Mouse (Mus musculus) liver, embryonic 16.5 days (tissue): Measurements from ENCODE around the gene Acoxl. TPM values are rescaled to one million over a fixed set of nuclear protein-coding genes. Genes with fewer than 3 reads are reported as not detected.

Source experiments
- ATAC-seq: fragments of 200-750 bp; cut with Nextera tagmentation; 2 replicates; pipeline ENCODE4 v1.8.0; 2017; ENCODE audit warnings: low read depth, mild to moderate bottlenecking, moderate number of reproducible peaks, moderate library complexity
- H3K27ac ChIP-seq: fragments of 300-500 bp; sonication (generic); 2 replicates; pipeline ENCODE4 v1.5.1; 2014; ENCODE audit warnings: mild to moderate bottlenecking, low read length
- H3K27me3 ChIP-seq: fragments of 300-500 bp; sonication (generic); 2 replicates; pipeline ENCODE4 v1.6.1; 2014; ENCODE audit warnings: low read depth, low read length, mixed read lengths; ENCODE audit not compliant: control insufficient read depth, insufficient read depth
- H3K36me3 ChIP-seq: fragments of 300-500 bp; sonication (generic); 2 replicates; pipeline ENCODE4 v1.6.1; 2014; ENCODE audit warnings: mild to moderate bottlenecking; ENCODE audit not compliant: control insufficient read depth, insufficient read depth
- H3K4me1 ChIP-seq: fragments of 300-500 bp; sonication (generic); 2 replicates; pipeline ENCODE4 v1.6.1; 2014; ENCODE audit warnings: low read depth, low read length, mixed read lengths; ENCODE audit not compliant: control insufficient read depth
- H3K4me2 ChIP-seq: fragments of 300-500 bp; sonication (generic); 2 replicates; pipeline ENCODE4 v1.6.1; 2014; ENCODE audit warnings: low read depth, low read length, mixed read lengths
- H3K4me3 ChIP-seq: fragments of 300-500 bp; sonication (generic); 2 replicates; pipeline ENCODE4 v1.5.1; 2014; ENCODE audit warnings: low read depth, mild to moderate bottlenecking, low read length
- H3K9ac ChIP-seq: fragments of 300-500 bp; sonication (generic); 2 replicates; pipeline ENCODE4 v1.6.1; 2014; ENCODE audit warnings: low read depth, low read length
- H3K9me3 ChIP-seq: fragments of 300-500 bp; sonication (generic); replicated peaks from 2 replicates; pipeline ENCODE4 v1.6.1; 2016; ENCODE audit warnings: low read length; ENCODE audit not compliant: control insufficient read depth
- WGBS: fragments of 180-500 bp; shearing (Covaris S2); extraction: QIAGEN DNeasy Blood & Tissue Kit; methylation state at CpG from one replicate; pipeline ENCODE4 v1.1.7; 2014; ENCODE audit not compliant: insufficient replicate concordance; 5-methylcytosine and 5-hydroxymethylcytosine counted together
- polyA plus RNA-seq: library from polyadenylated mRNA; unstranded; fragments of >200 nt; fragmentation: Nextera tagmentation; extraction: Ambion mirVana; gene quantifications from 2 replicates; pipeline ENCODE4 v1.2.1, GENCODE M21; 2015

Acoxl gene
- polyA plus RNA-seq, 1 experiment from 2014 or later = 0.05 TPM

- Histone ChIP-seq H3K4me2 (no peak overlapping the region), H3K4me1 (no peaks in the 10 kb centered on the region), H3K9ac (no peak overlapping the region), H3K27me3 (no peaks in the 10 kb centered on the region), H3K4me3 (no peak overlapping the region), H3K36me3 (no peaks in the 10 kb centered on the region), H3K9me3 (no peaks in the 10 kb centered on the region), H3K27ac (no peak overlapping the region)
- ATAC-seq = no peak
- 27% methylated on average over 15 of the region's 15 CpGs for WGBS
Measured at GRCm38 (mm10) chr2:127927452-127928273, 89.0 kb downstream of the Acoxl start.

DNA sequence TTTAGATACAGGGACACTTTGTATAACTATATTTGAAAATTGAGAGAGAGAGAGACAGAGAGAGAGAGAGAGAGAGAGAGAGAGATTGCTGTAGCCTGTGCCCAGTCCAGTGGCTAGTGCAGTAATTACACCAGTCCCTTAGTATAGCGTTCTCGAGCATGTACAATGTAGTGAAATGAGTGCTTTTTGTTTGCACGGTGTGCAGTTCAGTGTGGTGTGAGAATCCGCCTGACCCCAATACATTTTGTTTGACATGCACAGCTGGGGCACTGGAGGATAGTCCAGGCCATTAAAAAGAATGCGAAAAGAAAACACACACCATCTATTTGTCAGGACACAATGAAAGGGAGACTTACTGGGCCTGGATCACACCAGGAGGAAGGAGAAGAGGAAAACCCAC is 89.6 kb downstream of the Acoxl start:
- WGBS = 34% methylated on average over 5 of the region's 5 CpGs
- Histone ChIP-seq H3K4me2 (no peak overlapping the region), H3K4me3 (no peak overlapping the region), H3K27ac (no peak overlapping the region), H3K9me3 (no peaks in the 10 kb centered on the region), H3K4me1 (no peaks in the 10 kb centered on the region), H3K36me3 (no peaks in the 10 kb centered on the region), H3K9ac (no peak overlapping the region), H3K27me3 (no peaks in the 10 kb centered on the region)
- no peak for ATAC-seq

DNA sequence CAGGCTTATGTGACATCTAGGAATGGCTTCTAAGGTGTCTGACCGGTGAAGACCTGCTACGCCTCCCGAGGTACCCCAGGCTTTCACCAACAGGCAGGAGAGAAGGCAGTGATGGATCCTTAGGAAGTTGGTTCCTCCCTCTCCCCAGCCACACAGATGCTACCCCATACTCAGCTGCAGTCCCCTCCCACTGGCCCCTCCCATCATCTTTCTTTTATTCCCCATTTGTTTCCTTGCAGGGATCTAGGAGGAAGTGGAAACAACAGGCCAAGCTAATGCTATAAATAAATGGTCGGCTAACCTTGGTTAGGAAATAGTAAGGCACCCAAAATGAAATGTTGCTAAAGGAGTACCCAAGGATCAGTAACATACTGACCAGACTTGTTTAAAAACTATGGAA is 90.2 kb downstream of the Acoxl start:
- H3K27ac ChIP-seq = no peak overlapping the region
- no peak for ATAC-seq
- no peaks in the 10 kb centered on the region for H3K27me3 ChIP-seq
- WGBS = 47% methylated on average over 4 of the region's 4 CpGs
- no peaks in the 10 kb centered on the region for H3K36me3 ChIP-seq
- no peaks in the 10 kb centered on the region for H3K4me1 ChIP-seq
- H3K9ac ChIP-seq = no peak overlapping the region
- H3K9me3 ChIP-seq = no peaks in the 10 kb centered on the region
- no peak overlapping the region for H3K4me2 ChIP-seq
- H3K4me3 ChIP-seq = no peak overlapping the region

GRCm38 (mm10) chr2:127929939-127930715 is 91.5 kb downstream of the Acoxl start:
- Histone ChIP-seq H3K4me2 (no peak overlapping the region), H3K4me1 (no peaks in the 10 kb centered on the region), H3K9ac (no peak overlapping the region), H3K27ac (no peak overlapping the region), H3K36me3 (no peaks in the 10 kb centered on the region), H3K4me3 (no peak overlapping the region), H3K9me3 (no peaks in the 10 kb centered on the region), H3K27me3 (no peaks in the 10 kb centered on the region)
- ATAC-seq = no peak
- 58% methylated on average over 6 of the region's 6 CpGs for WGBS

- Histone ChIP-seq H3K9me3 (no peaks in the 10 kb centered on the region), H3K9ac (no peak overlapping the region), H3K4me1 (no peaks in the 10 kb centered on the region), H3K4me3 (no peak overlapping the region), H3K27me3 (no peaks in the 10 kb centered on the region), H3K27ac (no peak overlapping the region), H3K36me3 (no peaks in the 10 kb centered on the region), H3K4me2 (no peak overlapping the region)
- 44% methylated on average over 4 of the region's 4 CpGs for WGBS
- ATAC-seq = no peak
Measured at GRCm38 (mm10) chr2:127931576-127931975, 92.9 kb downstream of the Acoxl start.

DNA sequence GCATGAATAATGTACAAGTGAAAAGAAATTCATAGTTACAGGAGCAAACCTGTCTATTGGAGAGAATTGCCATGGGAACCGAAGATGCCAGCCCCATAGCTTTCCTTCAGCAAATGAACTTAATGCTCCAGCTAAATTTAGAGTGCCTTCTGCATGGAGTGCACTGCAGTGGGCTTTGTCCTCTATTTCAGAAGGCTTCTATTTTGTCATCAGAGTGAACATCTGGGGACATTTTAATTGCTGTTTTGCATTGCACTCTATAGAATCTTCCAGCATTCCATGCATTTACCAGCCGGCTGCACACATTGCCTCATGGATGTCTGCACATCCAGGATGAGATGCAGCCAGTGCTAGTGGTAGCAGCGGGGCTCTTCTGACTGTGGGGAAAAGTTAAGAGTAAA is 94.9 kb downstream of the Acoxl start:
- Histone ChIP-seq H3K4me2 (no peak overlapping the region), H3K4me1 (no peaks in the 10 kb centered on the region), H3K9ac (no peak overlapping the region), H3K4me3 (no peak overlapping the region), H3K9me3 (no peaks in the 10 kb centered on the region), H3K36me3 (no peaks in the 10 kb centered on the region), H3K27me3 (no peaks in the 10 kb centered on the region), H3K27ac (no peak overlapping the region)
- no peak for ATAC-seq
- WGBS = 61% methylated on average over 3 of the region's 3 CpGs

DNA sequence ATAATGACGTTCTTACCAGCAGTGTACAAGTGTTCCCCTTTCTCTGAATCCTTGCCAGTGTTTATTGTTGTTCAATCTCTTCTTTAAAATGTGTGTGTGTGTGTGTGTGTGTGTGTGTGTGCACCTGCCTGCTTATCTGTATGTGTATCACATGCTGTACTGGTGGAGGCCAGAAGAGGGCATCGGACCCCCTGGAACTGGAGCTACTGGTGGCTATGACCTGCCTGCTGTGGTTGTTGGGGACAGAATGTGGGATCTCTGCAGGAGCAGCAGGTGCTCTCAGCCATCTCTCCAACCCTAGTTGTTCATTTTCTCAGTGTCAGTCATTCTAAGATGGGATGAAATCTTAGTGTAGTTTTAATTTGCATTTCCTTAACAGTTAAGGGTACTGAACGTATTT is 98.4 kb downstream of the Acoxl start:
- Histone ChIP-seq H3K4me3 (no peak overlapping the region), H3K4me1 (no peaks in the 10 kb centered on the region), H3K36me3 (no peaks in the 10 kb centered on the region), H3K4me2 (no peak overlapping the region), H3K9ac (no peak overlapping the region), H3K27ac (no peak overlapping the region), H3K27me3 (no peaks in the 10 kb centered on the region), H3K9me3 (no peaks in the 10 kb centered on the region)
- 75% methylated on average over 3 of the region's 3 CpGs for WGBS
- no peak for ATAC-seq

DNA sequence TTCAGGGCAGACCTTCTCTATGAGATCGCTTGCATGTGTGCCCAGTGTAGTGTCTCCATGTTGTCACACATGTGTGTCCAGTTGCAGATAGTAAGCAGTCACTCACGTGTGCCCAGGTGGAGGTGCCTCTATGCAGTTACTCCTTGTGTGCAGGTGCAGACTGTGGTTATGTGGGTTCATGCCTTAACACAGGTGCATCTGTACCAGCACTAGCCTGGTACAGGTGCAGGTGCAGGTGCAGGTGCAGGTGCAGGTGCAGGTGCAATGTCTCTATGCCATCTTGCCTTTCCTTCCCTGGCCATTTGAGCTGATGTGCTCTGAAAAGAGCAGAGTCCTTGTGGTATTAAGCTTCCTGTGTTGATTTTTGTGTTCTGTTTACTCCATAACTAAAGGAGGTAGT is 100.5 kb downstream of the Acoxl start:
- no peak overlapping the region for H3K27ac ChIP-seq
- H3K9me3 ChIP-seq = no peaks in the 10 kb centered on the region

DNA sequence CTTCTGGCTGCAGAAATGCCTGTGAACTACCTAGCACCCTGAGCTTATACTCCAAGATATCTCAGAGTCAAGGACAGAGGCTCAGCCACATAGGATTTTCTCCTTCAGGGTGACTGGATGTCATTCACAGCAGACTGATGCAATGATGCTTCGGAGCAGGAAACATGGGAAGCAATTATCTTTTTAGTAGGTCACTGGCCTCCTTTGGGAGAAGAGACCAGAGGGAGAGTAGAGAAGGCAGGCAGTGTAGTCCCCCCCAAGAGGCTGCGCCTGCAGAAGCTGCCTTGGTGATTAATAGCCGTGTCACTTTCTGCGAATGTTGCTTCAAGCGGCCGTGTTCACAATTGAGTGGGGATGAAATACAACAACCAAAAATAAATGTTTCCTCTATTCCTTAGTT is 121.9 kb downstream of the Acoxl start:
- WGBS = 55% methylated on average over 6 of the region's 6 CpGs
- no peaks in the 10 kb centered on the region for H3K27me3 ChIP-seq
- no peaks in the 10 kb centered on the region for H3K4me1 ChIP-seq
- no peaks in the 10 kb centered on the region for H3K9me3 ChIP-seq
- H3K9ac ChIP-seq = no peak overlapping the region
- H3K4me3 ChIP-seq = no peak overlapping the region
- H3K27ac ChIP-seq = no peak overlapping the region
- H3K36me3 ChIP-seq = no peaks in the 10 kb centered on the region
- no peak overlapping the region for H3K4me2 ChIP-seq
- ATAC-seq = no peak

More for the DNA sequence above, 100.5 kb downstream of the Acoxl start:
- Histone ChIP-seq H3K36me3 (no peaks in the 10 kb centered on the region), H3K4me2 (no peak overlapping the region), H3K4me3 (no peak overlapping the region), H3K9ac (no peak overlapping the region), H3K27me3 (no peaks in the 10 kb centered on the region), H3K4me1 (no peaks in the 10 kb centered on the region)
- WGBS = 57% methylated on average over 2 of the region's 2 CpGs
- no peak for ATAC-seq
